ENCODE assay signal across 7 mouse cellular contexts in the genomic region with DNA sequence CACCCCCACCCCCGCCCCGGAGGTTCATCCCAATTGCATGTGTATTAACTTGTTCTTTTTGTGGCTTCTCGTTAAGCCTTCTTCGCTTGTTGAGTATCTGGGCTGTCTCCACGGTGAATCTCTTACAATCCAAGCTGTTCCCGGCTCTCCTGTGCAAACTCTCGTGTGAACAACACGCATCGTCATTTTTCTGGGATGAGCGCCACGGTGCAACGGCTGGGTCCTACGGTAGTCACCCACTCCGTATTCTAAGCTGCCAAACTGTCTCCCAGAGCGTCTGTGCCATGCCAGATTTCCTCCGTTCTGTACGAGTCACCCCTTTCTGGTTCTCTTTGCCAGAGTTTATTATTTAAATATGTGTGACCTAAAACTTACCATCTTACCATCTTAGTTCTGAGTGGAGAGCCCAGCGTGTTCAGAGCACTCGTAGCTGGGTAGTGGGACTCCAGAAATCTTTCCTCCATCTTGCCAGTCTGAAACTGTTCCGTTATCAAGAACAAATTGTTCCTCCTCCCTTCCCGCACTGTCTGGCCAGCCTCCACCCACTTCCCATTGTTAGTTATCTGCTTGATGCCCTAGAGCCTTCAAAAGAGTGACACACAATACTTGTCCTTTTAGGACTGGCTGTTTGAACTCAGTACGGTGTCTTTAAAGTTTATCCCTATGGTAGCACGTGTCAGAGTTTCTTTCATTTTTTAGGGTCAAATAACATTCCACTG.
A peak's percentile ranks its signal among the peaks of the same experiment; 100 is the strongest.
DNase-seq lines count a peak whose midpoint lies in the region; ATAC-seq and TF ChIP-seq lines count a peak whose summit lies in the region.

No protein-coding gene starts in this region.

- 0 out of 2 replicates have a peak, but pooled peaks cover 2% of the 10 kb centered on the region for H3K9me3 ChIP-seq in lung, embryonic 16.5 days (ENCODE audit: control insufficient read depth, low read length)
- H3K9me3 ChIP-seq in hindbrain, embryonic 11.5 days (ENCODE audit: control insufficient read depth, low read length): no peaks in the 10 kb centered on the region
- H3K9me3 ChIP-seq in hindbrain, embryonic 16.5 days (ENCODE audit: control insufficient read depth, low read length): no peaks in the 10 kb centered on the region

- no peaks in the 10 kb centered on the region for H3K4me1 ChIP-seq in lung, embryonic 16.5 days (replicated peaks; ENCODE audit: control insufficient read depth, insufficient read depth, low read length)
- H3K4me1 ChIP-seq in hindbrain, embryonic 11.5 days (replicated peaks; ENCODE audit: control insufficient read depth, insufficient read depth, low read length): no peaks in the 10 kb centered on the region
- no peaks in the 10 kb centered on the region for H3K4me1 ChIP-seq in hindbrain, embryonic 16.5 days (ENCODE audit: control insufficient read depth, insufficient read depth, low read depth, low read length)

- H3K79me2 ChIP-seq in C2C12 (ENCODE audit: control insufficient read depth, insufficient read depth): no peaks in the 10 kb centered on the region

- DNase-seq in 3T3-L1 (ENCODE audit: low read depth, low spot score): peak; percentile 26
- peak; percentile 90 for DNase-seq in layer of hippocampus, adult 11-12 months (ENCODE audit: low spot score)
- DNase-seq in ovary, postnatal 14 days (ENCODE audit: low spot score): no peak
- no peak for DNase-seq in hindbrain, embryonic 11.5 days (ENCODE audit: low spot score)

- H3K9ac ChIP-seq in lung, embryonic 16.5 days (ENCODE audit: low read length): no peak overlapping the region
- no peak overlapping the region for H3K9ac ChIP-seq in hindbrain, embryonic 11.5 days (ENCODE audit: low read depth, low read length)
- no peak overlapping the region for H3K9ac ChIP-seq in hindbrain, embryonic 16.5 days (ENCODE audit: low read depth, low read length)

- TF ChIP-seq CTCF in C2C12 (IDR thresholded peaks at IDR 0.05; ENCODE audit: control insufficient read depth, insufficient read depth, insufficient read length): no peak

- H3K4me2 ChIP-seq in lung, embryonic 16.5 days (ENCODE audit: low read depth, low read length): no peak overlapping the region
- no peak overlapping the region for H3K4me2 ChIP-seq in hindbrain, embryonic 11.5 days (replicated peaks; ENCODE audit: low read depth, low read length)
- no peak overlapping the region for H3K4me2 ChIP-seq in hindbrain, embryonic 16.5 days (ENCODE audit: low read length)

- H3K4me3 ChIP-seq in C2C12 (ENCODE audit: insufficient read depth, poor library complexity, severe bottlenecking): peak overlapping the region; percentile 7
- no peak overlapping the region for H3K4me3 ChIP-seq in lung, embryonic 16.5 days (ENCODE audit: low read length)
- no peak overlapping the region for H3K4me3 ChIP-seq in hindbrain, embryonic 11.5 days (ENCODE audit: low read depth, low read length)
- no peak overlapping the region for H3K4me3 ChIP-seq in hindbrain, embryonic 16.5 days (ENCODE audit: low read length)

- H3K79me3 ChIP-seq in C2C12 (ENCODE audit: low read depth): no peaks in the 10 kb centered on the region

- H3ac ChIP-seq in C2C12 (ENCODE audit: control insufficient read depth, insufficient read length, low read depth): no peak overlapping the region

- H3K27ac ChIP-seq in lung, embryonic 16.5 days (ENCODE audit: low read length): peak overlapping the region; percentile 18
- H3K27ac ChIP-seq in hindbrain, embryonic 11.5 days (ENCODE audit: low read depth, low read length): no peak overlapping the region
- H3K27ac ChIP-seq in hindbrain, embryonic 16.5 days (ENCODE audit: low read depth, low read length): no peak overlapping the region

- no peaks in the 10 kb centered on the region for H3K27me3 ChIP-seq in C2C12 (ENCODE audit: control insufficient read depth, insufficient read depth, insufficient read length)
- H3K27me3 ChIP-seq in lung, embryonic 16.5 days (ENCODE audit: control insufficient read depth, insufficient read depth, low read depth, low read length): no peaks in the 10 kb centered on the region
- no peaks in the 10 kb centered on the region for H3K27me3 ChIP-seq in hindbrain, embryonic 11.5 days (ENCODE audit: control insufficient read depth, insufficient read depth, low read length)
- no peaks in the 10 kb centered on the region for H3K27me3 ChIP-seq in hindbrain, embryonic 16.5 days (replicated peaks; ENCODE audit: control insufficient read depth, insufficient read depth, low read length)

- no peaks in the 10 kb centered on the region for H3K36me3 ChIP-seq in C2C12 (ENCODE audit: control insufficient read depth, insufficient read depth)
- no peaks in the 10 kb centered on the region for H3K36me3 ChIP-seq in lung, embryonic 16.5 days (ENCODE audit: control insufficient read depth, insufficient read depth, low read length)
- no peaks in the 10 kb centered on the region for H3K36me3 ChIP-seq in hindbrain, embryonic 11.5 days (ENCODE audit: control insufficient read depth, insufficient read depth, low read length)
- H3K36me3 ChIP-seq in hindbrain, embryonic 16.5 days (ENCODE audit: control insufficient read depth, insufficient read depth, low read length): no peaks in the 10 kb centered on the region

- WGBS in lung, embryonic 16.5 days: 74% methylated on average over 23 of the region's 23 CpGs
- 88% methylated on average over 23 of the region's 23 CpGs for WGBS in hindbrain, embryonic 11.5 days
- 75% methylated on average over 23 of the region's 23 CpGs for WGBS in hindbrain, embryonic 16.5 days

- peak; percentile 81 for ATAC-seq in lung, embryonic 16.5 days (ENCODE audit: low read depth)
- no peak for ATAC-seq in hindbrain, embryonic 11.5 days (ENCODE audit: low FRiP score)
- no peak for ATAC-seq in hindbrain, embryonic 16.5 days

TF ChIP-seq in C2C12, 6 proteins besides CTCF, POLR2A, EP300 and RAD21:
- TF ChIP-seq MAX (IDR thresholded peaks at IDR 0.05) (no peak), USF1 (IDR thresholded peaks at IDR 0.05; ENCODE audit: low read depth) (no peak), MYOG (IDR thresholded peaks at IDR 0.05; ENCODE audit: control insufficient read depth, extremely low read depth, insufficient read length) (no peak), FOSL1 (IDR thresholded peaks at IDR 0.05; ENCODE audit: insufficient read depth, low read length, poor library complexity, severe bottlenecking) (no peak), MYOD1 (IDR thresholded peaks at IDR 0.05; ENCODE audit: control insufficient read depth, insufficient read length, low read depth) (no peak), CEBPB (IDR thresholded peaks at IDR 0.05; ENCODE audit: low read depth) (no peak)

Comparison
In these comparisons a context has a peak if more than half of its experiments do, and no peak if none do; other contexts are left out.
1. DNase-seq: peak in 3T3-L1 (single experiment) and layer of hippocampus, adult 11-12 months (single experiment); none in ovary, postnatal 14 days (single experiment) and hindbrain, embryonic 11.5 days (single experiment).